Mouse (Mus musculus): ENCODE measurements around the gene Emc10. TPM values are rescaled to one million over a fixed set of nuclear protein-coding genes. Genes with fewer than 3 reads are reported as not detected.

Gene Emc10
- polyA plus RNA-seq, 1 experiment from 2014 or later, result 149 TPM

Small RNA genes lying within 50 kb of the gene (microRNA-seq; reads per million reads assigned to microRNA genes)
- not detected for gene Mir7052 (ENCODE audit: borderline number of aligned reads)
- not detected for gene Mir7053 (ENCODE audit: borderline number of aligned reads)

Other genes with a start within 250 kb of the Emc10 start
- gene 1700028J19Rik, start 249.8 kb downstream of the Emc10 start, polyA plus RNA-seq (2015; fragmentation: Nextera tagmentation; extraction: Ambion mirVana), result 1.1 and 1.3 TPM in 2 replicates
- 151 and 162 TPM in 2 replicates for gene 2410002F23Rik, start 249.8 kb downstream of the Emc10 start, polyA plus RNA-seq (2015; fragmentation: Nextera tagmentation; extraction: Ambion mirVana)
- 0.23 and 0.30 TPM in 2 replicates for gene Acp4, start 239.2 kb downstream of the Emc10 start, polyA plus RNA-seq (2015; fragmentation: Nextera tagmentation; extraction: Ambion mirVana)
- gene Gm15517, start 235.1 kb downstream of the Emc10 start, polyA plus RNA-seq (2015; fragmentation: Nextera tagmentation; extraction: Ambion mirVana), result not detected in 2 replicates
- gene Clec11a, start 189.6 kb downstream of the Emc10 start, polyA plus RNA-seq (2015; fragmentation: Nextera tagmentation; extraction: Ambion mirVana), result 26.1 and 28.1 TPM in 2 replicates
- 3.7 and 6.1 TPM in 2 replicates for gene Shank1, start 186.3 kb downstream of the Emc10 start, polyA plus RNA-seq (2015; fragmentation: Nextera tagmentation; extraction: Ambion mirVana)
- 2.7 and 3.4 TPM in 2 replicates for gene Syt3, start 112.4 kb downstream of the Emc10 start, polyA plus RNA-seq (2015; fragmentation: Nextera tagmentation; extraction: Ambion mirVana)
- 1.4 and 1.5 TPM in 2 replicates for gene 1700008O03Rik, start 110.7 kb downstream of the Emc10 start, polyA plus RNA-seq (2015; fragmentation: Nextera tagmentation; extraction: Ambion mirVana)
- gene Lrrc4b, start 67.5 kb downstream of the Emc10 start, polyA plus RNA-seq (2015; fragmentation: Nextera tagmentation; extraction: Ambion mirVana), result 1.3 TPM in 2 replicates
- 0.20 and 0.81 TPM in 2 replicates for gene Aspdh, start 31.1 kb downstream of the Emc10 start, polyA plus RNA-seq (2015; fragmentation: Nextera tagmentation; extraction: Ambion mirVana)
- gene Josd2, start 28.5 kb downstream of the Emc10 start, polyA plus RNA-seq (2015; fragmentation: Nextera tagmentation; extraction: Ambion mirVana), result 121 and 124 TPM in 2 replicates
- 12.0 and 14.7 TPM in 2 replicates for gene Fam71e1, start 52 bp upstream of the Emc10 start, polyA plus RNA-seq (2015; fragmentation: Nextera tagmentation; extraction: Ambion mirVana)
- 0.18 and 0.81 TPM in 2 replicates for gene Mybpc2, start 28.1 kb upstream of the Emc10 start, polyA plus RNA-seq (2015; fragmentation: Nextera tagmentation; extraction: Ambion mirVana)
- 1.2 and 1.4 TPM in 2 replicates for gene Spib, start 35.5 kb upstream of the Emc10 start, polyA plus RNA-seq (2015; fragmentation: Nextera tagmentation; extraction: Ambion mirVana)
- gene Pold1, start 52.3 kb upstream of the Emc10 start, polyA plus RNA-seq (2015; fragmentation: Nextera tagmentation; extraction: Ambion mirVana), result 77.9 and 86.2 TPM in 2 replicates
- 76.9 and 83.4 TPM in 2 replicates for gene Nr1h2, start 57.4 kb upstream of the Emc10 start, polyA plus RNA-seq (2015; fragmentation: Nextera tagmentation; extraction: Ambion mirVana)
- 2.8 and 2.9 TPM in 2 replicates for gene Napsa, start 75.9 kb upstream of the Emc10 start, polyA plus RNA-seq (2015; fragmentation: Nextera tagmentation; extraction: Ambion mirVana)
- gene Kcnc3, start 94.1 kb upstream of the Emc10 start, polyA plus RNA-seq (2015; fragmentation: Nextera tagmentation; extraction: Ambion mirVana), result 0.46 and 0.84 TPM in 2 replicates
- gene Myh14, start 174.3 kb upstream of the Emc10 start, polyA plus RNA-seq (2015; fragmentation: Nextera tagmentation; extraction: Ambion mirVana), result 20.0 and 23.0 TPM in 2 replicates
- gene Izumo2, start 212.2 kb upstream of the Emc10 start, polyA plus RNA-seq (2015; fragmentation: Nextera tagmentation; extraction: Ambion mirVana), result not detected in 2 replicates

All from embryonic facial prominence, embryonic 15.5 days (tissue).